Mouse (Mus musculus) lung, postnatal 4 days (tissue): ENCODE results near the gene Hpca.

Experiments
- DNase-seq, 2 experiments: peaks; one replicate each; pipeline ENCODE4 v3.0.0; 2021

Gene Hpca

DNA sequence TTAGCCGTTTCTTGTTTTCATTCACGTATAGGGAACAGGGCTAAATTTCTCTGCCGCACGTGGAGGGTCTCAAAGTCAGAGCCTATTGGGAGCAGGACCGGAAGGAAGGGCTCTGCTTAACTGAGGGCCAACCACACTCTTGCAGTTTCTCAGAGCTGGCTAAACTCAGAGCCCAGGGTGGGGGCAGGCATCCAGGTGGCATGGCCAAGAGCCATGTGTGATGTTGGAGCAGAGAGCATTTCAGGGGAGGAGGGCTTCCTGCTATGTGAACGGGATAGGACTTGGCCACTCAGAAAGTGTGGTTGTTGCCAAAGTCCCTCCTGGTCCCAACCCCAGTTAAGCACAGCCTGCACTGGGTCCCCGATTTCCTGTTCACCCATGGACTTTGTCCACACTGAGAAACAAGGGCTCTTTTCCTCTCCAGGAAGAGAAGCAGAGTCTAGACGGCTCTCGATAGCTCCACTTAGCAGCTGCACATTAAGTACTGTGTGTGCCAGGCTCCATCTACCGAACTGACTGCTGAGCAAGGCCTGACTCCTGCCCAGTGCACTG, 14.4 kb downstream of the Hpca start:
- no peak for DNase-seq

DNA sequence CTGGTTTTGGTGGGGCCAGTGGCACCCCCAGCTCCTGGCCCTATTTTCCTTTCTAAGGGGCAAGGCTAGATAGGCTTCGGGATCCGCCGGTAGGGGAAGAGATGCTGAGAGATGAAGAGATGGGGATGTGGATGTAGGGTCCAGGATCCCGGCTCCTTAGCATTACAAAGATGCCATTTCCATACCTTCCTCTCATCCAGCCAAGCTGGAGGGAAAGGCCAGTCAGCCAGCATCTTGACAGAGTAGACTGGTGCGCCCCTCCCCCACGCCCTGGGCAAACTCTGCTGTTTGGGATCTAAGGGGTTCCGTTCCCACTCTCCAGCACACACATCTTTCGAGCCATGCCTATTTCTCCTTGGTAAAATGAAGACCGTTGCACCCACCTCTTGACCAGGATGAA, 15.8 kb downstream of the Hpca start:
- no peak for DNase-seq

DNA sequence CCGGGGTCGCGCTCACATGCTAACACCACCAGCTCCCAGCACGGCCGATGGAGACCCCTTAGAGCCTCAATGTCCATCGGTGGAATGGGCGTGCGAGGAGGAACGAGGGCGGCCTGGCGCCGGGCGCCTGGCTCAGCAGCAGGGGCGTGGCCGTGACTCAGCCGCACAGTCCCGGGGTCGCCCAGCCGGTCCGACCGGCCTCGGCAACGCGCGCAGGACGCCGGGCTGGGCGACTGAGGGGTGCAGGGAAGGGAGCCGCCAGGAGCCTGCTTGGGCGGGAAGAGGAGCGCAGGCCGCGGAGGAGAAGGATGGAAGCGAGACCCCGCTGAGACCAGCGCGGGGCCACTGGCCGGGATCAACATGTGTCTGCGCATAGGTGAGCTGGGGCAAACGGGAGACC, 16.5 kb downstream of the Hpca start, which contains the start of gene Tmem54:
TSS of gene Tmem54 (plus strand) at position 193 of the 400 bp plus-strand sequence.
- DNase-seq, result peak; percentile 48 to 62

DNA sequence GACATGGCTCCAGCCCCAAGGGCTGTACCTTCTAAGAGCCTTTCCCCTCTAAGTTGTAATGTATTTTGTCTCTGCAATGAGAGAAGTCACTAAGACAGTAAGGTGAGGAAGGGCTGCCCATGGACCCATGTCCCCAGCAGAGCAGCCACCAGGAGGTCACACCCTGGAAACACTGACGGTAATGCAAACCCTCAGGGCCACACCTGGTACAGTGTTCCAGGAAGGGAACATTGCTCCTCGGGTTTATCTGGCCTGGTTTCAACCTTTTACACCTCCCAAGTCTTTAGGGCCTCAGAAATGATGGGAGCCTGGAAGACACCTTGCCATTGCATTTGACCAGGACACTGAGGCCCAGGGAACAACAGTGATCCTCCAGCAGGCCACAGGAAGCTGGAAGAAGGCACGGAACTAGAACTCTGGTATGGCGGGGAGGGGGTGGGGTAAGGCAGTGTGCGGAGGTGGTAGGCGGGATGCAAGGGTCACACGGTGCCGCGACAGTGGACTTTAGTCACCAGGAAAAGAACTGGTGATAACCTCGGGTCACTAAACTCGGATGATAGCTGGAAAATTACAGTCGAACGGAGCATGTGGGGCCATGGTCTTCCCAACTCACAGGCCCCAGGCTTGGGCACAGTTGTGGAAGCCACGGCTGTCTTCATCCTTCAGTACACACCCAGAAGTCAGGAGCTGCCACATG, 19.6 kb downstream of the Hpca start:
- no peak for DNase-seq

DNA sequence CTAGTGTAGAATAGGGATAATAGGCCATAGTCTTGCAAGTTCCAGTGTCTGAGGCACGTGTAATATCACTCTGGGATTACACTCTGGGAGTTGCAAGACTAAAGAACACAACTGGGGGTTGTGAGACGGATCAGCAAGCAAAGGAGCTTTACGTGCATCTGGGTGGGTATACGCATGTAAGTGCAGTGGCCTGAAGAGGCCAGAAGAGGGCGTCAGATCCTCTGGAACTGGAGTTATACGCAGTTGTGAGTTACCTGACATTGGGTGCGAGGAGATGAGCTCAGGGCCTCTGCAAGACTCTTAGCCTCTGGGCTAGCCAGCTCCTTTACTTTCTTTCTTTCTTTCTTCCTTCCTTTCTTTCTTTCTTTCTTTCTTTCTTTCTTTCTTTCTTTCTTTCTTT, 24.8 kb downstream of the Hpca start:
- DNase-seq, result no peak

DNA sequence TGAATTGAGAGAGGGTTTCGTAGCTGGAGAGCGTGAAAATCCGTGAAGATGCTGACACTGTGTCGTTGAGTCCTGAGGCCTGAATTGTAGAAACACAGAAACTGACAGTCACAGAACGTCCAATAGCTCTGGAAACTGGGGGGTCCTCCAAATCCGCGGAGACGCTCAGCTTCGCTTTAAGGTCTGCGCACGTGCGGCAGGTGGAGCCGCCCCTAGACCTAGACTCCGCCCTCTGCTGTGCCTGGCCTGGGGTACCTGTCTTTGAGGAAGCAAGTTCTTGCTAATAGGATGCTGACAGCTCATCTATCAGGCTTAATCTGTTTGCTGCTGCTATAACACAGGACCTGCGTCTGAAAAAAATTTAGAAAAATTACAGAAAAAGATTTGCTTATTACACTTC, 26.6 kb downstream of the Hpca start:
- no peak for DNase-seq

DNA sequence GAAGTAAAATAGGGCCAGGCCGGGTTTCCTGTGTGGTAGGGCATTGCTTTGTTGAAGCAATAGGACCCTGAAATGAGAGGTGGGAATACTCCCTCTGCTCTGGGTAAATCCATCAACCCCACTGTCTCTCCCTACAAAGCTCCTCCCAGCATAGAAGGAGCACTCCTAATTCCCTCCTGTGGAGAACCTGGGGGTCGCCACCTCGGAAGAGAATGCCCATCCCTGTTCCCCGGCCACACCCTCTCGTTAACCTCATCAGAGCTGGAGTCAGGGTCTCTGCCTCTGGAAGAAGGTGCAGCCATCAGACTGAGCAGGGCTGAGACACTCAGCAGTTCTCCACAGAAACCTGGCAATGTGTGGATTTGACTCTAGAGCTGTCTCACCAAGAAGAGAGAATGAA, 34.0 kb downstream of the Hpca start:
- no peak for DNase-seq

DNA sequence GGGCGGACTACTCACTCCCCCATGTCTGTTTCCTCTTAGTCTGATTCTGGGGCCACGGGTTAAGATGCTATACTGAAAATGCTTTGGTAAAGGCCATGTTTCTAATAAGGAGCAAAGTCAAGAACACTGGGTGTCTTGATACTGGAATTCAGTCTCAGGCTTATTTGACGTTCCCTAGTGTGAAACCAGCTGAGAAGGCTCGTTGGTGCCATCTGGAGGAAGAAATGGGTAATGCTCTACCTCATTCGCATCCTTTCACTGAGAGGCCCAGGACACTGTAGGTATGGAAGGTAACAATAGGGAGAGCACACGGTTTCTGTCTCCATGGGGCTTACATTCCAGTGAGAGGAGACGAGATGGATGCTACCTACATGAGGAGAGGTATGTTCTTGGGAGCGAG, 35.8 kb downstream of the Hpca start:
- DNase-seq, result peak in 1 of 2 experiments; percentile 80

DNA sequence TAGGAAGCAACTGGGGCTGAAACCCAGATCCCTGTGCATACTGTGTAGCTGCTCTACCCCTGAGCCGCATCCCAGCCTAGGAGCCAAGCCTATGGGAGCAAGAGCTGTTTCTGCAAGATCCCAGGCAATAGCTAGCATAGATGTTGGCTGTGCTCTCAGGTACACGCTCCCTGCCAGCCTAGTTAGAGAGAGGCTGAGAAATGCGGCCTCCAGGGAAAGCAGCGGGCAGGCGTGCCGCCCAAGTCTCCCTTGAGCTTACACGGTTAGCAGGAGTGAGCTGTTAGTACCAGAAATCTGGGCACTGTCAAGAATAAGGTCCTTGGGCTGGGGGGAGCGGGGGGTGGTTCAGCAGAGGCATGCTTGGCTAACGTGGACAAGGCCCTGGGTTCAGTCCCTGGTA, 36.9 kb downstream of the Hpca start:
- no peak for DNase-seq

DNA sequence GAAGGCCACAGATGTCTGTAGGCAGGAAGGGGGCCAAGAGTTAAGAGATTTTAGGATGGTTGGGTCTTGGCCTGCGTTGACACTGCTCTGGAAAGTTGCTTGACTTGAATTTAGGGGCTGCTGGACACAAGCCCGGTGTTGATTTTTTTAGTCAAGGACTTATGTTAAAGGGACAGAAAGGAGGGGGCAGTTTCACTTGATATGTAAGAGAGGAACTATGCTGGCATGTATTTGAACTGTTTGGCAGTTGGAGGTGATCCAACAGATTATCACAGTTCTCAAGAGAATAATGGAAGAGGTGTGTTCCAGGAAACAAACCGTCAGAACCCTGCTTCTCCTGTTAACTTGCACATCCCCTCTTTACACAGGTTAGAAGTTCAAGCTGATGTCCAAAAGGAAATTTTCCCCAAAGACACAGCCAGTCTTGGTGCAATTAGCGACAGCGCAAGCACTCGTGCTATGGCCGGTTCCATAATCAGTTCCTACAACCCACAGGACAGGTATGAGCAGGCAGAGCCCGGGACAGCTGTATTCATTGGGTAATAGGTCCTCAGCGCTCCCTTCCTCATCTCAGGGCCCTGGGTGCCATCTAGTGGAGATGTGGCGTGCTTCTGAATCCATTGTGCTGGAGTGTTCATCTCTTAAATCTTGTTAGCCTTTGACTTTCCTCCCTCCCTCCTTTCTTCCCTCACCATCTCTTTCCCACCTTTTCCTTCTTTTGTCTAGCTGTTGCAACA, 39.3 kb downstream of the Hpca start:
- peak; percentile 76 to 82 for DNase-seq

DNA sequence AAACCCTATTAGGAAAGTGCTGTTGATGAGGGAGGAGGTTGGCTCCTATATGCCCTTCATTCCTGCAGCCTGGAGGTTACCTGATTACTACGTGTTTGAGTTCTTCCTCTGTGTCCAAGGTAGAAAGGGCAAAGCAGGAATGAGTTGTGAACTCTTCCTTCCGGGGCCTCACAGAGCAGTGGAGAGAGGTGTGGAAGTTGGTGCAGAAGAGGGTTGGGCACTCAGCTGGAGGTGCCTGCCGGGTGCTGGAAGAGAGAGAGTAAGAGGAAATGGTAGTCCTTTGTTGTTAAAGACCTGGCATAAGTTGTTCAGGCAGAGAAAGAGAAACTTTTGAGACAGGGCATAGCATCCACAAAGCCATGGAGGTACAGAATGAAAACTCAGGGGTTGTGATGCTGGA, 39.9 kb downstream of the Hpca start:
- DNase-seq, result no peak

DNA sequence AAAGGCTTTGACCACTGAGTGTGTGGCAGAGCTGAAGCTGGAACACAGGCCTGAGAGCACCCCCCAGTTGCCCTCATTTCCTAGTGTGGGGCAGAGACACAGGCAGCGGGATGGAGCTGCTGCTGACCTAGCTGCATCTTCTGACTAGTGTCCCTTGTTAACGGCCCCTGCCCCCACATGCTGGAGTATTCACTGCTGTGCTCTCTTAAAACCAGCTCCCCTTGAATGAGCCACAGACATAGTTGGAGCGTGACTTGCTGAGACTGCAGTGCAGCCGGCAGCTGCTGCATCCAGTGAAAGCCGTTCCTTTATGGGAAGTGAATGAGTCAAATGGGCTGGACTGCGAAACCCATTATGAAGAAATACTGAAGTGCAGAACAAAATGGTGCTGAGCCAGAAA, 40.3 kb downstream of the Hpca start:
- DNase-seq, result peak; percentile 38 to 44

DNA sequence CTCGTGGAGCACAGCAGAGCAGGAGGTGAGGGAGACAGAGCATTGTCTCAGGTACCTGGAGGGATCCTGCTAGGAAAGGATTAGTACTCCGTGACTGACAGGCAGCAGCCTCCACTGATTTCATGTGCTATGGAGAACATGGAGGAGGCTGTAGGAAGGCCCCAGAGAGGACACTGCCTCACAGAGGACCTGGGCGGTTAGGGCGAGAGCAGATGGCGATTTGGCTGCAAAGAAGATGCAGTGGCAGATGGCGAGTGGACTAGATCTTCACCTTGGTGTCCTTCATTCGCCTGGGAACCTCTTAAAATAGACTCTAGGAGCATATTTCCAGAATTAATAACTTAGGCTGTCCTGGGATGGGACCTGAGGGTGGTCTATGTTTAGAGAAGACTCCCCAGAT, 40.8 kb downstream of the Hpca start:
- no peak for DNase-seq

DNA sequence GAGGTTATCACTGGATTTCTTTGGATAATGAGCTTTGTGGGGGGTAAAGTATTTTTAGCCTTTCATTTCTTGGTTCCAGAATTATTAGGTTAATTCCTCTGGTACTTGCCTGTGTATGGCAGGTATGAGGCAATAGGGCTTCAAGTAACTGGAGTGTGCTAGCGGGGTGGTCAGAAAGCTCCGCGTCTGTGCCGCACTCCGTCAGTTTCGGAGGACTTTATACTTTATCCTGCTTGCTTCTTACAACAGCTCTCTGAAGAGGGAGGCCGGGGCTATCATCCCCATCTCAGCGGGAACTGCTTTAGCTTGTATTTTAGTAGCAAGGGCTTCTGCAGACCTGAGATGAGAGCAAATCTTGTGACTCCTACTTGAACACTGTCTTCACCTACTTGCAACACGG, 42.7 kb downstream of the Hpca start:
- DNase-seq, result no peak

DNA sequence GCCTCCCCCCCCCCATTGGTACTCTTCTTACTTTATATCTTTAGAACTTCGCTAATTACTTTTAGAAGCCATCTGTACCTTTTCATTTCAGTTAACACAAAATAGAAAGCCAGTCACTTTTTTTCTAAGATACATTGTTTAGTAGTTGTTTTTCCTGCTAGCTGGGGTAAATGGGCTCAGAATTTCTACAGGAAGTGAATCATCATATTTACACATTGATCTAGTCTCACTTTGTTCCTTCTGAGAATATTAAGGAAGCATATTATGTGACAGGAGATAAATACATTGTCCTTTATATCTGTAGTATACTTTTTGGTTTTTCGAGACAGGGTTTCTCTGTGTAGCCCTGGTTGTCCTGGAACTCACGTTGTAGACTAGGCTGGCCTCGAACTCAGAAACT, 53.0 kb downstream of the Hpca start:
- no peak for DNase-seq

DNA sequence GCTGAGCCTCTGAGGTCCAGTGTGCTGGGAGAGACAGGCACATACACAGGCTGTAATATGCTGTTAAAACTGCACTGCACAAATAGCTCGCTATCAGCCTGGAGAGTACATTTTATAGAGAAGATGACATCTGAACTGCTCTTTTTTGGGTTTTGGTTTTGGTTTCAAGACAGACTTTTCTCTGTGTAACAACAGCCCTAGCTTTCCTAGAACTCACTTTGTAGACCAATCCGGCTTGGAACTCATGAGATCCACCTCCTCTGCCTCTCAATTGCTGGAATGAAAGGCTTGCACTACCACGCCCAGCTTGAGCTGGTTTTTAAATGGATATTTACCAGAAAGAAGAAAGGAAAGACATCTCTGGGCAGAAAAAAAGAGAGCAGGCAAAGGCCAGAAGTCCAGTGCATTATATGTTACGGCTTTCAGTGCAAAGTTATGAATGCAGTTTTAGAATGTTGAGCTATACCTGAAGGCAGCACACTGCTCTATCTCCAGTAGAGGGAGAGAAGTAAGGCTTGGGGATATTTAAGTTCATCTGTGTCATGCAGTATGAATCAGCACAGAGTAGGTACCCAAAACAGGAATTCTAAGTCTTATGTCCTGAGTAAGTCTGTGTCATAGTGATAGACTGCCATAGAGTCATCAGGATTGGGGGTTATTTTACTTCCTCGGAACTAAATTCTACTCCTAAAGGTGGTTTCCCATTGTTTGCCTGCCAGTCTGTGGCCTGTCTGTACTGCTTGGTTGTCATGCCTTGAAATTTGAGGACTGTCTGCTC, 54.0 kb downstream of the Hpca start:
- no peak for DNase-seq

DNA sequence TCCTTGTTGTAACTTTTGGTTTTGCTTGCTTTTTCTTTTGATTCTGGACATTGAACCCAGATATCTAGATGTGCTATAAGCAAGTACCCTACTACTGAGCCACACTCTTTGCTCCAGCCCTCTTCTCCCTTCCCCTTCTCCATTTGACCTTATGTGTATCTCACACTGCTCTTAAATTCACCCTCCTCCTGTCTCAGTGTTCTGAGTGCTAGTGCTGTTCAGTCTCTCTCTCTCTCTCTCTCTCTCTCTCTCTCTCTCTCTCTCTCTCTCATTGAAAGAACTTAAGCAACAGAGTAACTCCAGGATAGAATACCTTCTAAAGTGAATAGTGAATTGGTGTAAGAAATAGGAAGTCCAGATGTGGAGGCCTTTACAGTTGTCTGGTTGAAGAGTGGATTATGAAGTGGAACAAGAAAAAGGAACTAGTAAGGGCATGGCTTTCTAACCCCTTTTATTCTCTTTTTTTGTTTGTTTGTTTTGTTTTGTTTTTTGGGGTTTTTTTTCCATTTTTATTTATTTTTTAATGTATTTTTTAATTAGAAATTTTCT, 56.1 kb downstream of the Hpca start:
- no peak for DNase-seq

DNA sequence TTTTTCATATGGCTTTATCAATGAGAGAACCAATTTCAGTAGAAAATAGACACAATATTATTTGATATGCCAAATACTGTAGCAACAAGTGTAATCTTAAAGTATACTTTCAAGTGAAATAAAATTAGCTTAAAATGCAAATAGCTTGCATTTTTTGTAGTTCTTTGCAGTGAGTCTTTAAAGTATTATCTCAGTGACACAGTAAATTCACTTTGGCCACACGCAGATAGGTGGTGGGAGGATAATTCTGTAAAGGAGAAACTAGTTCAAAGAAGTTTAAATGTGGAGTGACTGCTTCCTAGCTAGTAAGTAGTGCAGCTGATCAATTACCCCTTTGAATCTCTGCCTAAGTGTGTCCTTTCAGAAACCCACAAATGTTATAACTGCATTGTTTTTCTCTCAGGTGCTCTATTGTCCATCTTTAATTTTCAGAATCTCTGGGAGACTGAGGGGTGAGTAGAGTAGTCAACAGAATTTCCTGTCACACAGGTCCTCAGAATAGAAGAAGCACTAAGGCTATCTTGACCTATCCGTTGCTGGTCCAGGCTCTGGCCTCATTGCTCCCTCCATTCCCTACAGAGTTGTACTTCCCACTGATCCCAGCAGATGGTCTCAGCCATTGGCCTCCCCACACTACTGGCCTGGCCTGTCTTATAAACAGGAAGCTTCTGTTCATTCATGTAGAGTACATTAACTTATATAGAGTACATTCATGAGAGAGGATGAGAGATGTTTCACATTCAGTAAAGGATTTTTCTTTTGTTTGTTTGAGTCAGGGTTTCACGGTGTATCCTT, 59.4 kb downstream of the Hpca start:
- DNase-seq, result no peak
